Mouse (Mus musculus) midbrain, embryonic 12.5 days (tissue): ENCODE results near the gene Wnt5b. TPM values are rescaled to one million over a fixed set of nuclear protein-coding genes. Genes with fewer than 3 reads are reported as not detected.
"Not testable (repeated sequence)": the region's sequence is repeated elsewhere in the genome, so short reads cannot be mapped to it uniquely, and the experiment has no call there.

ENCODE experiments used
- ATAC-seq: fragments of 200-750 bp; cut with Nextera tagmentation; 2 replicates; pipeline ENCODE4 v1.8.0; 2017; ENCODE audit warnings: low read depth, moderate TSS enrichment, moderate library complexity; ENCODE audit not compliant: low FRiP score
- H3K27ac ChIP-seq: fragments of 300-500 bp; sonication (generic); replicated peaks from 2 replicates; pipeline ENCODE4 v1.5.1; 2016; ENCODE audit warnings: mild to moderate bottlenecking
- H3K27me3 ChIP-seq: fragments of 300-500 bp; sonication (generic); 2 replicates; pipeline ENCODE4 v1.6.1; 2016; ENCODE audit warnings: mild to moderate bottlenecking
- H3K36me3 ChIP-seq: fragments of 300-500 bp; sonication (generic); 2 replicates; pipeline ENCODE4 v1.6.1; 2016
- H3K4me1 ChIP-seq: fragments of 300-500 bp; sonication (generic); 2 replicates; pipeline ENCODE4 v1.6.1; 2016
- H3K4me2 ChIP-seq: fragments of 300-500 bp; sonication (generic); replicated peaks from 2 replicates; pipeline ENCODE4 v1.6.1; 2016; ENCODE audit warnings: mild to moderate bottlenecking, moderate library complexity
- H3K4me3 ChIP-seq: fragments of 300-500 bp; sonication (generic); 2 replicates; pipeline ENCODE4 v1.5.1; 2016; ENCODE audit warnings: mild to moderate bottlenecking
- H3K9ac ChIP-seq: fragments of 300-500 bp; sonication (generic); replicated peaks from 2 replicates; pipeline ENCODE4 v1.6.1; 2016; ENCODE audit warnings: mild to moderate bottlenecking, moderate library complexity
- H3K9me3 ChIP-seq: fragments of 300-500 bp; sonication (generic); 2 replicates; pipeline ENCODE4 v1.6.1; 2016; ENCODE audit warnings: mild to moderate bottlenecking
- WGBS: fragments of 180-500 bp; shearing (Covaris S2); methylation state at CpG from one replicate; pipeline ENCODE4 v1.1.7; 2016; 5-methylcytosine and 5-hydroxymethylcytosine counted together
- polyA plus RNA-seq: library from polyadenylated mRNA; unstranded; fragments of >200 nt; fragmentation: Nextera tagmentation; extraction: Ambion mirVana; gene quantifications from 2 replicates; pipeline ENCODE4 v1.2.1, GENCODE M21; 2016

Wnt5b gene
- polyA plus RNA-seq, 1 experiment from 2014 or later: 10.6 TPM

GRCm38 (mm10) chr6:119492630-119493014, 51.5 kb downstream of the Wnt5b start:
- H3K4me2 ChIP-seq: peak overlapping the region; percentile 4; the same call in 1 of the 2 replicates
- peaks cover 36% of the 10 kb centered on the region for H3K4me1 ChIP-seq
- H3K9ac ChIP-seq: no peak overlapping the region
- H3K27ac ChIP-seq: peak overlapping the region; percentile 85
- H3K36me3 ChIP-seq: no peaks in the 10 kb centered on the region
- H3K4me3 ChIP-seq: no peak overlapping the region
- peak; percentile 48 for ATAC-seq
- WGBS: 8% methylated on average over 7 of the region's 7 CpGs
- peaks cover 6% of the 10 kb centered on the region; the same call in 1 of the 2 replicates for H3K27me3 ChIP-seq
- H3K9me3 ChIP-seq: no peaks in the 10 kb centered on the region

DNA sequence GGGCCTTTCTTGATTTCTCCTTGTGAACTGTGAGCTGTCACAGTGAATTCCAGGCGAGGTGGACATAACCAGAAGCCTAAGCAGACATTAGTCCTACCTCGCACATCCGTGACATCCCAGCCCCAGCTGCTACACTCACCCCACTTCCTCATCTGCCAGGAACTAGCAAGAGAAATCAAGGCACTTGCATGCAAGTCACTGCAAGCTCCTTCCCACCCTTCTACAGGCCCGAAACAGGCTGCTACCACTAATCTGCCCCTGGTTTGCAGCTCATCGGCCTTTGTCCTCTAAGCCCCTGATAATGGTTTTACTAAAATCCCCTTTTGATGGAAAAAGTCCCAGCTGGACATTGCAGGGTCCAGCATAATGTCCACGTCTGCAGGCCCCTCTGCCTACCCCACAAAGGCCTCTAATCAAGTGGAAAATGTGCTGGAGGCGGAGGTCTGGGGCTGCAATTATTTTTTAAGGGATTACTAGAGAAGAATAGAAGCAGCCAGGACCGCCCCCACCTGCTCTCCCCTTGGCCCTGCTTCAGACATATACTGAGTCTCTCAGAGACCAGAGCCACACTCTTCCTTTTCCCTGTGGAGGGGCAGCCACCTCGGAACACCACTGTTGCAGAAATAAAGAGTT, 52.0 kb downstream of the Wnt5b start:
- Histone ChIP-seq H3K4me1 (peaks cover 36% of the 10 kb centered on the region), H3K27me3 (peaks cover 6% of the 10 kb centered on the region; the same call in 1 of the 2 replicates), H3K27ac (peak overlapping the region; percentile 85), H3K4me2 (peak overlapping the region; percentile 4; the same call in 1 of the 2 replicates), H3K9ac (0 out of 2 replicates have a peak overlapping the region, but pooled peaks have one; percentile 24), H3K4me3 (no peak overlapping the region), H3K36me3 (no peaks in the 10 kb centered on the region), H3K9me3 (no peaks in the 10 kb centered on the region)
- 17% methylated on average over 9 of the region's 9 CpGs for WGBS
- peak; percentile 82 for ATAC-seq

DNA sequence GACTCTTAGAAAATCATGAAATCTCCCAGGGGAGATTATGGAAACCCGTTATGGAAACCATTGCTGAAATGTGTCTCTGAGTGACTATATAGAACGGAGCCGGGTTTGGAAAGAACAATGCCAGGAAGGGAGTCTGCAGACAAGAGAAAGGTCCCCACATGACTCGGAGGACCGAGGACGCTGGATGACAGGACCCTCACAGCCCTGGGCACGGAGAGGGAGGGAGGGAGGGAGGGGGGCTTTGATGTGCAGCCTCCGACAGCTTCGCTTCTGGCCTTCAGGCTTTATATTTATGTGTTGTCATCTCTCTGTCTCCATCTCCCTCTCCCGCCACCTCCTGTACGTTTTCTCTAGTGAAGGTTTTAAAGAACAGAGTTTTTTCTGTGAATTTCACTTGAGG, 53.1 kb downstream of the Wnt5b start:
- Histone ChIP-seq H3K27ac (peak overlapping the region; percentile 85), H3K36me3 (no peaks in the 10 kb centered on the region), H3K4me1 (peaks cover 38% of the 10 kb centered on the region), H3K9me3 (no peaks in the 10 kb centered on the region), H3K27me3 (peaks cover 6% of the 10 kb centered on the region; the same call in 1 of the 2 replicates), H3K4me2 (peak overlapping the region; percentile 37), H3K4me3 (0 out of 2 replicates have a peak overlapping the region, but pooled peaks have one; percentile 9), H3K9ac (0 out of 2 replicates have a peak overlapping the region, but pooled peaks have one; percentile 28)
- WGBS: 17% methylated on average over 11 of the region's 11 CpGs
- no peak for ATAC-seq

GRCm38 (mm10) chr6:119490549-119490948, 53.6 kb downstream of the Wnt5b start:
- 7% methylated on average over 11 of the region's 11 CpGs for WGBS
- Histone ChIP-seq H3K4me1 (peaks cover 43% of the 10 kb centered on the region), H3K4me3 (0 out of 2 replicates have a peak overlapping the region, but pooled peaks have one; percentile 9), H3K9me3 (no peaks in the 10 kb centered on the region), H3K9ac (peak overlapping the region; percentile 28; the same call in 1 of the 2 replicates), H3K27ac (peak overlapping the region; percentile 85), H3K4me2 (peak overlapping the region; percentile 37), H3K27me3 (peaks cover 6% of the 10 kb centered on the region; the same call in 1 of the 2 replicates), H3K36me3 (no peaks in the 10 kb centered on the region)
- ATAC-seq: no peak

DNA sequence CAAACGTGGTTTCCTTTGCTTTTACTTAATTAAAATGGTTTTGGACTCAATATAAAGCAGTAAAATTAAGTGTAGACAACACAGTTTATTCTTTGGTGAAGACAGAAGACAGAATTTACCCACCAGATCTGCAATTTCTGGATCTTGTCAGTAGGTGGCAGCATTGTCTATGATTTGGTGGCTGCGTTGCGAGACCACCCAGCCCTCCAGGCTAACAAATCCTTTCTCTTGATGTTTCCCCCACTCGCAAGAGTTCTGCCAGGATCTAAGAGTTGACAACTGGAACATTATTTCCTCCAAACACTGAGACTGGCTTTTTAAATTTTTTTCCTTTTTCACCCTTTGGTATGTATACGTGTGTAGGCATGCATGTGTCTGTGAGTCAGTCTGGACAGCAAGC, 54.4 kb downstream of the Wnt5b start:
- H3K27ac ChIP-seq: no peak overlapping the region
- no peaks in the 10 kb centered on the region for H3K9me3 ChIP-seq
- H3K9ac ChIP-seq: no peak overlapping the region
- H3K4me3 ChIP-seq: no peak overlapping the region
- ATAC-seq: no peak
- peaks cover 49% of the 10 kb centered on the region for H3K4me1 ChIP-seq
- H3K4me2 ChIP-seq: peak overlapping the region; percentile 37; the same call in 1 of the 2 replicates
- 8% methylated on average over 5 of the region's 5 CpGs for WGBS
- peaks cover 6% of the 10 kb centered on the region; the same call in 1 of the 2 replicates for H3K27me3 ChIP-seq
- 0 out of 2 replicates have a peak, but pooled peaks cover under 1% of the 10 kb centered on the region for H3K36me3 ChIP-seq

GRCm38 (mm10) chr6:119487619-119488018, 56.5 kb downstream of the Wnt5b start:
- Histone ChIP-seq H3K27ac (no peak overlapping the region), H3K4me1 (peaks cover 62% of the 10 kb centered on the region), H3K36me3 (peaks cover 14% of the 10 kb centered on the region; the same call in 1 of the 2 replicates), H3K27me3 (peaks cover 6% of the 10 kb centered on the region; the same call in 1 of the 2 replicates), H3K4me3 (no peak overlapping the region), H3K4me2 (no peak overlapping the region), H3K9me3 (no peaks in the 10 kb centered on the region), H3K9ac (no peak overlapping the region)
- ATAC-seq: no peak
- 90% methylated on average over 9 of the region's 9 CpGs for WGBS

DNA sequence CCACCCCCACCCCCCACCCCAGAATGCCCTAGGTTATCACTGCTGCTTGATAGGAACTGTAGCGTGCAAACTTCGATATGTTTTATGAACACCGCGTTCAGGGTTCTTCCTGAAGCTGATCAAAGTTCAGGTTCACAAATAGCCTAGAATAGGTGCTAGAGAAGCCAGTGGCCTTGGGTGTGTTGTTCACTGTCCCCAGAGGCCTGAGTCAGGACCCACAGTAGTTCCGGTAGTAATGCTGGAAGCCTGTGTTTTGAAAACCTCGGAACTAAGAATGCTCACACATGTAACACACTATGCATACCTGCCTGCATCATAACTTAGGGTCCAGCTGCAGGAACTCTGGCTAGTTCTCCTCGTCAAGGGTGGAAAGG, 57.1 kb downstream of the Wnt5b start:
- WGBS: 88% methylated on average over 7 of the region's 7 CpGs
- no peak for ATAC-seq

GRCm38 (mm10) chr6:119486381-119487084, 57.6 kb downstream of the Wnt5b start:
- H3K4me1 ChIP-seq: peaks cover 57% of the 10 kb centered on the region
- WGBS: 86% methylated on average over 12 of the region's 12 CpGs
- H3K9ac ChIP-seq: no peak overlapping the region
- no peak overlapping the region for H3K4me3 ChIP-seq
- no peak overlapping the region for H3K27ac ChIP-seq
- no peaks in the 10 kb centered on the region for H3K9me3 ChIP-seq
- H3K27me3 ChIP-seq: peaks cover 6% of the 10 kb centered on the region; the same call in 1 of the 2 replicates
- peaks cover 14% of the 10 kb centered on the region; the same call in 1 of the 2 replicates for H3K36me3 ChIP-seq
- H3K4me2 ChIP-seq: no peak overlapping the region
- no peak for ATAC-seq

More for the DNA sequence above, 57.1 kb downstream of the Wnt5b start:
- peaks cover 61% of the 10 kb centered on the region for H3K4me1 ChIP-seq
- H3K36me3 ChIP-seq: peaks cover 14% of the 10 kb centered on the region; the same call in 1 of the 2 replicates
- no peak overlapping the region for H3K4me2 ChIP-seq
- H3K27me3 ChIP-seq: peaks cover 6% of the 10 kb centered on the region; the same call in 1 of the 2 replicates
- no peak overlapping the region for H3K4me3 ChIP-seq
- no peak overlapping the region for H3K9ac ChIP-seq
- no peaks in the 10 kb centered on the region for H3K9me3 ChIP-seq
- H3K27ac ChIP-seq: no peak overlapping the region

- Histone ChIP-seq H3K9me3 (no peaks in the 10 kb centered on the region), H3K27me3 (peaks cover 6% of the 10 kb centered on the region; the same call in 1 of the 2 replicates), H3K9ac (no peak overlapping the region), H3K4me2 (no peak overlapping the region), H3K36me3 (peaks cover 14% of the 10 kb centered on the region; the same call in 1 of the 2 replicates), H3K4me1 (peaks cover 49% of the 10 kb centered on the region), H3K27ac (peak overlapping the region; percentile 26; the same call in 1 of the 2 replicates), H3K4me3 (no peak overlapping the region)
- ATAC-seq: no peak
- WGBS: 13% methylated on average over 2 of the region's 2 CpGs
Measured at GRCm38 (mm10) chr6:119485486-119485885, 58.7 kb downstream of the Wnt5b start.

GRCm38 (mm10) chr6:119482958-119483600, 61.1 kb downstream of the Wnt5b start:
- Histone ChIP-seq H3K4me2 (peak overlapping the region; percentile 96), H3K27me3 (no peaks in the 10 kb centered on the region; the same call in 1 of the 2 replicates), H3K9me3 (no peaks in the 10 kb centered on the region), H3K36me3 (peaks cover 14% of the 10 kb centered on the region; the same call in 1 of the 2 replicates), H3K9ac (peak overlapping the region; percentile 7; the same call in 1 of the 2 replicates), H3K27ac (peak overlapping the region; percentile 30; the same call in 1 of the 2 replicates), H3K4me3 (peak overlapping the region; percentile 37), H3K4me1 (peaks cover 51% of the 10 kb centered on the region)
- WGBS: 26% methylated on average over 16 of the region's 16 CpGs
- ATAC-seq: peak; percentile 5; the same call in 1 of the 2 replicates

GRCm38 (mm10) chr6:119481741-119482390, 62.3 kb downstream of the Wnt5b start:
- H3K9ac ChIP-seq: peak overlapping the region; percentile 51
- WGBS: 3% methylated on average over 10 of the region's 10 CpGs
- H3K27me3 ChIP-seq, H3K27ac ChIP-seq, ATAC-seq, H3K9me3 ChIP-seq: not testable (repeated sequence)
- H3K4me2 ChIP-seq: peak overlapping the region; percentile 96
- peaks cover 57% of the 10 kb centered on the region for H3K4me1 ChIP-seq
- H3K4me3 ChIP-seq: peak overlapping the region; percentile 94
- H3K36me3 ChIP-seq: peaks cover 14% of the 10 kb centered on the region; the same call in 1 of the 2 replicates
